Mouse (Mus musculus) right cerebral cortex, postnatal 10 days (tissue): ENCODE results near the gene Elmo1.

Experiments
- DNase-seq, 2 experiments: peaks; one replicate each; pipeline ENCODE4 v3.0.0; 2021; ENCODE audit warnings: low spot score in 2 of 2

Elmo1 gene

GRCm38 (mm10) chr13:20313345-20313744, 222.9 kb downstream of the Elmo1 start:
- peak in 1 of 2 experiments; percentile 41 for DNase-seq

- no peak for DNase-seq
Measured at GRCm38 (mm10) chr13:20316139-20316538, 225.7 kb downstream of the Elmo1 start.

GRCm38 (mm10) chr13:20318615-20319219, 228.3 kb downstream of the Elmo1 start:
- no peak for DNase-seq

- DNase-seq: no peak
Measured at GRCm38 (mm10) chr13:20320232-20320631, 229.8 kb downstream of the Elmo1 start.

- no peak for DNase-seq
Measured at GRCm38 (mm10) chr13:20323478-20323877, 233.1 kb downstream of the Elmo1 start.

- no peak for DNase-seq
Measured at GRCm38 (mm10) chr13:20327064-20327463, 236.7 kb downstream of the Elmo1 start.

GRCm38 (mm10) chr13:20327975-20328374, 237.6 kb downstream of the Elmo1 start:
- no peak for DNase-seq

GRCm38 (mm10) chr13:20328672-20329071, 238.3 kb downstream of the Elmo1 start:
- DNase-seq: no peak

- DNase-seq: no peak
Measured at GRCm38 (mm10) chr13:20330954-20331353, 240.6 kb downstream of the Elmo1 start.

GRCm38 (mm10) chr13:20335051-20335888, 244.9 kb downstream of the Elmo1 start:
- DNase-seq: no peak

- no peak for DNase-seq
Measured at GRCm38 (mm10) chr13:20335889-20336497, 245.6 kb downstream of the Elmo1 start.

- no peak for DNase-seq
Measured at GRCm38 (mm10) chr13:20342881-20343280, 252.5 kb downstream of the Elmo1 start.

GRCm38 (mm10) chr13:20349754-20350153, 259.4 kb downstream of the Elmo1 start:
- DNase-seq: no peak

GRCm38 (mm10) chr13:20352631-20353030, 262.2 kb downstream of the Elmo1 start:
- DNase-seq: no peak

- DNase-seq: peak; percentile 69 to 76
Measured at GRCm38 (mm10) chr13:20353862-20354603, 263.6 kb downstream of the Elmo1 start.

- peak; percentile 29 to 46 for DNase-seq
Measured at GRCm38 (mm10) chr13:20354604-20354999, 264.2 kb downstream of the Elmo1 start.

- no peak for DNase-seq
Measured at GRCm38 (mm10) chr13:20362541-20362940, 272.1 kb downstream of the Elmo1 start.

- no peak for DNase-seq
Measured at GRCm38 (mm10) chr13:20365828-20366593, 275.6 kb downstream of the Elmo1 start.

- DNase-seq: no peak
Measured at GRCm38 (mm10) chr13:20370036-20370802, 279.8 kb downstream of the Elmo1 start.

GRCm38 (mm10) chr13:20371501-20371900, 281.1 kb downstream of the Elmo1 start:
- no peak for DNase-seq
